Comparison of ENCODE assay signal across 7 mouse cellular contexts in the genomic region with DNA sequence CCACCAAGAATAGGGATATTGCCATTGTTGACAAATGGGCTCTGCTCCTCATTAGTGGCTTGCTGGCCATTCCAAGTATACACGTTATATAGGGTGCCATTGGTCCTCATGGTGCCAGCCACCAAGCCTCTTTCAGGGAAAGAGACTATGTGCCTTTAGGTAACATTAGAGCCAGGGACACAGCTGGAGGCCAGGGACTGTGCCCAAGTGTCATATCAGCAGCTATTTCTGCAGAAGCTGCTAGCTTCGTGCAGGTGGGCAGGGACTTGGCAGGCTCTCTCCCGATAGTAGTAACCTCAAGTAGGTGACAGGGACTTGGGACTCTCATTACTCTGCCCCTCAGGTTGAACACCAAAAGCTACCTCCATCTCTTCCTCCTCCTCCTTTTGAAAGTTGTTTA.
"Had no signal": no experiment of that assay in that cellular context is flagged by ENCODE, and none has a peak within 500 bp of the region (broad histone marks: within the 10 kb centered on the region; RNA-seq: fewer than 3 reads in every experiment).

No protein-coding gene starts in this region.

- DNase-seq: lung, adult 2 months; lung, postnatal 14 days; lung, postnatal 36 days; right cerebral cortex, postnatal 14 days; thymus, adult 2 months; thymus, postnatal 25 days; thymus, postnatal 4 days had no signal
